Mouse (Mus musculus): ENCODE data around the gene Sypl.

DNA sequence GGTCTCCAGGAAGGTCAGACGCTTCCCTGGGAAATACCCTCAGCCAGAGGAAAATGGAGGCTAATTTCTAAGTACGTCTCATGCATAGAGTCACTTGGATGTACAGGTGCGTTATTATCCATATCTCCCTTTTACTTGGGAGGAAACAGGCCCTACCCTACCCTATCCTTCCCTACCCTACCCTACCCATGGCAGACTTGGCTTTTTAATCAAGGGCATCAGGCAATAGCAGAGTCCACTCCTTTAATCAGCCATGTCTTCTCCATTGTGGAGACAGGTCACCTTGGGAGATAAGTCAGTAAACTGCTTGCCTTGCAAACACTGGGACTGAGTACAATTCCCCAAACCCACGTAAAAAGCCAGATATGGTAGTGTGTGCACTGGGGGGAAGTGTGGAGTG is 68.1 kb downstream of the Sypl start:
- no peak for TF ChIP-seq CTCF (IDR thresholded peaks at IDR 0.05; ENCODE audit: borderline replicate concordance, extremely low read depth, insufficient read depth, insufficient read length)
- no peak for TF ChIP-seq POLR2A (IDR thresholded peaks at IDR 0.05; ENCODE audit: borderline replicate concordance, extremely low read depth, insufficient read depth, insufficient read length, poor library complexity, severe bottlenecking)
